Mouse (Mus musculus): ENCODE results near the gene Fam189a2.

The Fam189a2 gene

DNA sequence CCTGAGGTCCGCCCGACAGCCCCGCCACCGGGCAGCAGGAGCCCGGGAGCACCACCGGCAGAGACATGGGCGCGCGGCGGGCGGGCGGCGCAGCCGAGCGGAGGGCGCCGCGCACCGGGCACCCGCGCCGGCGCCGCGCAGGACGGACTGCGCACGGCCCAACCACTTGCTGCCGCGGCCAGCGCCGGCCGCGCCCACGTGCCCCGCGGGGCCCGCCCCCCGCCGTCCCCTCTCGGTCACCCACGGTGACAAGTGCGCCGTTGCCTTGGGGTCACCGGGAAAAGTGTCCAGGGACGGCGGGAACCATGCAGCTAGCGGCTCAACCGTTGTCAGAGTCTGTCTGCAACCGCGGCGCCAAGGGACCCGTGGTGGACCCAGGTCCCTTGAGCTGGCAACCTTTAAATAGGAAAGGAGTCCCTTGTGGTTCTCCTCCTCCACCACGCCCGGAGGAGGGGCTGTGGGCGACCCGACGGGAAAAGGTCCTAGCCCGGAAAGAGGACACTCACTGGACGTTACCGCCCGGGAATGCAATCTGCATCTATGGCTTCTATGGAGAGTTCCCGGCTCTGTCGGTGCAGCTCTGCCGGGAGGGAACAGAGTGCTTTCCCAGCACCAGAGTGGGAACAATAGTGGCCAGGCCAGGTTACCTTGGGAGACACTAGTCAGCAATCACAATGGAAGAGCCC lies at the start of gene Fam189a2:
Gene Fam189a2 (minus strand): TSS at position 149 of the 686 bp plus-strand sequence.
- DNase-seq = peak; percentile 26

DNA sequence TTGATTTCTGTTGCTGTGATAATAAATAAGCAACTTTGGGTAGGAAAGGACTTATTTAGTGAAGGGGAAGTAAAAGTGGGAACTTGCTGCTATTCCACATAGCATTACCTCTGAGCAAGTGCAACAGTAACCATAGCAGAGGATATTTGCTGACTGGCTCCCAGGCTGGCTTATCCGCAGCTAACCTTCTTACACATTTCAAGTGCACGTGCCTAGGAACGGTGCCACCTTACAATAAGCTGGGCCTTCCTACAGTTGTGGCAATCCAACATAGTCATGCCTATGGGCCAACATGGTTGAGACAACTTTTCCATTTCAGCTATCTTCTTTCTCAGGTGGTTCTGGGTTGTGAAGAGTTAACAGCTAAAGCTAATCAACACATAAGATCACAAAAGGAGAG lies 46.8 kb upstream of the Fam189a2 start:
- no peak for DNase-seq

GRCm38 (mm10) chr19:24076536-24076935 lies 45.7 kb upstream of the Fam189a2 start:
- DNase-seq = no peak

GRCm38 (mm10) chr19:24075927-24076326 lies 45.1 kb upstream of the Fam189a2 start:
- no peak for DNase-seq

- DNase-seq = no peak
These were observed 42.3 kb upstream of the Fam189a2 start for GRCm38 (mm10) chr19:24073155-24073554.

- no peak for DNase-seq
These were observed 33.6 kb upstream of the Fam189a2 start for GRCm38 (mm10) chr19:24064348-24064895.

- no peak for DNase-seq
These were observed 32.8 kb upstream of the Fam189a2 start for GRCm38 (mm10) chr19:24063585-24063984.

- DNase-seq = no peak
These were observed 28.0 kb upstream of the Fam189a2 start for GRCm38 (mm10) chr19:24058851-24059250.

DNA sequence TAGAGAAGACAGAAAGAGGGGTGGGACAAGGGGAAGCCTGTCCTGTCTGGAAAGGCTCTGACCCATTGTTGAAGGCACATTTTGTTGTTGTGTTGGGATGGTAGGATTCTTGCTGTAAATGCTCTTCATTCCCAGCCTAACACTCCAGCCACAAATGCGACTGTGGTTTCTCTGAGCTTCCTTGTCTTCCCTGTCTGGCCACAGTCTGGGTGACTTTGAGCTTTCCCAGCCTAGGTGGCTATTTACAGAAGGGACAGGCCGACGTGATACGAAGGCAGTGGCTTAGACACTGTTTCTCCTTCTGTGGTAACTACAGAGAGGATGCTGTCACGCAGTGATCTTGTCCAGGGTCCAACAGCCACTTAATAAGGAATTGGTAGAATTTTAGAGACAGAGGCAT lies 27.2 kb upstream of the Fam189a2 start:
- peak; percentile 27 for DNase-seq

DNA sequence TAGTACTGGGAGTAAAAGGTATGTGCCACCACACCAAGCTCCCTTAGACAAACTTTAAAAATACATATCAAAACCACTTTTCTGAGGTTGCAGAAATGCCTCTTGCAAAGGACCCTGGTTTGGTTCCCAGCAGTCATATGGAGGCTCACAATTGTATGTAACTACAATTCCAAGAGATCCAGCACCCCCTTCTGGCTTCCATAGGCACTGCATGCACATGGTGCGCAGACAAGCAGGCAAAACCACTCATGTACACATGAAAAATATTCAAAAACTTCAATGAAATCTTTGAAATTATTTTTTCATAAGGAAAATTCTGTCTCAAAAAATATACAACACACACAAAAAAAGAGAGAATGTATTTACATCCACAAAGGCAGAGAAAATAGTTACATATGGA lies 26.1 kb upstream of the Fam189a2 start:
- no peak for DNase-seq

GRCm38 (mm10) chr19:24054904-24055303 lies 24.1 kb upstream of the Fam189a2 start:
- DNase-seq = no peak

DNA sequence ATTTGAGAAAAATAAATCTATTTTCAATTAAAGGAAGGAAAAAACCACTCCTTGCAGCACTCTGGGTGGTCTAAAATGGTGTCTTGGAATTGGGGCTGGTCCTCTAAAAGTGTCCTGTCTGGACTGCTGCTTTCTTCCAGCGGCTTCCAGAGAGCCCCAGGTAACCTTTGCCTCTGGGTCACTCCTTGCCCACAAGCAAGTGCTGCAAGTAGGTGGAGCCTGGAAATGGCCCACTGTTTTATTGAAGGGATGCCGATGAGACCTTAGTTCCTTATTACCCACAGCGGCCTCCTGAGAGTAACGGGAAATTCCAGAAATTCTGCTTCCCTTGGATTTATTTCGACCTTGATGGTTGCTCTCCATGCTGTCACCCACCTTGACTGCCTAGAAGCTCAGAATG lies 23.4 kb upstream of the Fam189a2 start:
- DNase-seq = no peak

DNA sequence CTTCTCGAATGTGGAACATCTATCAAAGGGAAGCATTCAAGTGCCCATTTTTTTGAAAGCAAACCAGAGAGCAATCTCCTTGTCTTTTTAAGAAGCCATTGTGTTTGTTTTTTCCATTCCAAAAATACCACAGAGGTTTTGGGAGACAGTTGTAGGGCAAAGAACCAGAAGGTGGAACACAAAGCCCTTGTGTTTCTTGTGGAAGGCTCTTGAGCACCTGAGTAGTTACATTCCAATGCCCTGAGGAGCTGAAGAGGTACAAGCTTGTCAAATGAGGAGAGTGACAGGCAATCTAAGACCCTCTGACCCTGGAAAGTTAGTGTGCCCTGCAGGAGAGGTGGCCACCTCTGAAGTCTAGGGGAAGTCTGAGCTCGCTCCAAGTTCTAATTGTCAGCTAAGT lies 19.7 kb upstream of the Fam189a2 start:
- no peak for DNase-seq

DNA sequence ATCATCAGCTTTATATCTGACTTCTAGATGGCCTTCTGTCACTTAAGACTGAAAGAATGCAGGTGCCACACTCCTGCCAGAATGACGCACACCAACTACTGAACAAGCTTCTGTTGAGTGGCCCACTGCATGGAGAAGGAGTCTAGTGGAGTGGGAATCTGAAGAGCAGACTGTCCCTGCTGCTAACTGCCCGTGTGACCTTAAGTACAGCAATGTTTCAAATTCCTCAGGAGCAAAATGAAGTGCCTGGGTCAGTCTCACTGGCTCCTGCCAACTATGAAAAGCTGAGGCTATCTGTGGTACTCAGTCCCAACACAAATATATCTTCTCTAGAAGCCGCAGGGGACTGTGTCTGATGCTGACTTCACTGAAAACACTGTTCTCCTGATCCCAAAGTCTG lies 18.5 kb upstream of the Fam189a2 start:
- no peak for DNase-seq

- DNase-seq = no peak
These were observed 15.7 kb upstream of the Fam189a2 start for GRCm38 (mm10) chr19:24046395-24046993.

- DNase-seq = no peak
These were observed 11.6 kb upstream of the Fam189a2 start for GRCm38 (mm10) chr19:24042387-24042786.

DNA sequence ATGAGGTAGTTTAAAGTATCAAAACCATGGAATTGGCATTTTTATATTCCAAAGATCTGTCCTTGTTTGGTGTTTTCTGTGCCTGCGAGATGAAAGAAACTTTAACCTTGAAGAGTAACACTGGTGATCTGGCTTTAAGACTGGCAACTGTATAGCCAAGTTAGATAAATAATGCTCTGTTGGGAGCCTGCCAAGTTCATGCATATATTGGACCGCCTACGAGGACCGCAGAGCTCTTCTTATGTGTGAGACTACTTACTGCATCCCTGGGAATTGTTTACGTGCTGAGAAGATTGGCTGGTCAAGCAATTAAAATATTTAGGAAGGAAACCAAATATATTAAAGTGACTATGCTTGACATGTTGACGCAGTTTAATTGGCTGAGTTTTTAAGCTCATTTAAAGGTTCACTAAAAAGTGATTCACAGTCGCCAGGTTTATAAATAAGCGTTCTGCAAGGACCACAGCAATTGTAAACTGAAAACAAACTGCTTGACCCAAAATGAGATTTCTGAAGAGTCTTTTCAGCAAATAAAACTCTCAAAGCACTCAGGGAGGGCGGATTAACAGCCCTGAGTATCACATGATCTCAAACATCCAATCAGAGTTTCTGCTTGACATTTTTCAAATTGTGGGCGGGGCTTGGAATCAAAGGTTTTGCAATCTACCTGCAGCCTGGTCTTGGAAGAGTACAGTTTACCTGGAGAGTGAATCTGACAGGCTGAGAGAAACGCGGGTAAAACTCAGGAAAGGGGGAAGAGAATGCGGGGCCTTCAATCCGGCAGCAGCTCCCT lies 8.4 kb upstream of the Fam189a2 start:
- DNase-seq = no peak

- DNase-seq = no peak
These were observed 3.5 kb upstream of the Fam189a2 start for GRCm38 (mm10) chr19:24034367-24034766.

DNA sequence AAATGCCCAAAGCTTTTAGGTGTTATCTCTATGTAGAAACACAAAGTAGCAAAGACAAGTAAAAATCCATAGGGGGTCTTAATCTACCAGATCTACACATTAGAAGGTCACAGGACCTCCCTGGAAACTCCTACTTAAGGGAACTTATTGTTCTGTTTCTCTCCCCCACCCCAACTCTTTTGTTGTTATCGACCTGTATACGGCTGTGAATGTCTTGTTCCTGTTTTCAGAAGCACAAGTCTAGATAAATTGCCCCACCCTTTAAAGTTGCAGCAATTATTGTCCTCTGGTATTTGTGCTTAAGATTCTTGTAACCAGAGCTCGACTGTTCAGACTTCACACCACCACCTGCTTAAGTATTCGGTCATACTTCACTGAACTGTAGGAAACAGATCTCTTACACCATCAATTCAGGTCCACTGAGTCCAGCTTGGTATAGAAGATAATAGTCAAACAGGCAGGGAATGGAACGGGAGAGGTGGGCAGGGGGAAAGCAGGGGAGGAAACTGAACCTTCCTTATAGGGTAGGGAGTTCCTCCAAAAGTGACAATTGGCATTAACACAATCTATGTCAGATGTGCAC lies 1.9 kb upstream of the Fam189a2 start:
- no peak for DNase-seq

DNA sequence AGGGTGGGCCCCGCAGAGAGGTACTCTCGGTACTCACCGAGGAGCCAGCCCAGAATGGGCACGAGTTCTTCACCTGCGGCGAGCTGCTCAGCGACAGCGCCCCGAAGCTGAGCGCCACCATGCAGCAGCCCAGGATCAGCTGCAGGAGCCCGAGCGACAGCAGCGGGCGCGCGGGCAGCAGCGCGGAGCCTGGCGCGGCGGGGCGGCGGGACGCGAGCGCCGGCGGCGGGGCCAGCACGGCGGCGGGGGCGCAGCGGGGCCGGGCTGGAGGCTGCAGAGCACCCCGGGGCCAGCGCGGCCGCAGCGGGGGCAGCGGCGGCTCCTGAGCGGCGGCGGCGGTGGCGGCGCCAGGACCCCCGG lies 328 bp downstream of the Fam189a2 start:
- no peak for DNase-seq

GRCm38 (mm10) chr19:24029616-24030510 lies 956 bp downstream of the Fam189a2 start:
- DNase-seq = no peak

GRCm38 (mm10) chr19:24025876-24026275 lies 4.9 kb downstream of the Fam189a2 start:
- DNase-seq = no peak

Data from layer of hippocampus, adult 9-11 months (tissue).